Mouse (Mus musculus): ENCODE data around the gene Amdhd1. TPM values are rescaled to one million over a fixed set of nuclear protein-coding genes. Genes with fewer than 3 reads are reported as not detected.

Amdhd1 gene
- total and polyA plus RNA-seq, 3 experiments = 0.06 TPM; not detected in 2

GRCm38 (mm10) chr10:93544172-93544571, 4.3 kb upstream of the Amdhd1 start:
- Histone ChIP-seq H3K79me2 (replicated peaks; ENCODE audit: control insufficient read depth, insufficient read depth, low read length) (no peaks in the 10 kb centered on the region), H3K4me3 (no peak overlapping the region), H3K27ac (no peak overlapping the region), H3K27me3 (ENCODE audit: control insufficient read depth, insufficient read depth, low read length) (no peaks in the 10 kb centered on the region), H3K4me1 (ENCODE audit: control insufficient read depth, insufficient read depth, low read length) (peaks cover 3% of the 10 kb centered on the region), H3K36me3 (ENCODE audit: control insufficient read depth, insufficient read depth, low read length) (no peaks in the 10 kb centered on the region), H3K9ac (ENCODE audit: low read depth, low read length) (no peak overlapping the region)
- no peak for DNase-seq
- 82% methylated on average over 5 of the region's 5 CpGs for WGBS
- TF ChIP-seq POLR2A (IDR thresholded peaks at IDR 0.05; ENCODE audit: insufficient read depth, low read depth, low read length) = no peak
- TF ChIP-seq CTCF (IDR thresholded peaks at IDR 0.05) = no peak
- TF ChIP-seq EP300 (IDR thresholded peaks at IDR 0.05; ENCODE audit: insufficient read depth, low read depth, low read length) = no peak
- intact Hi-C loops (cut with DNase I) = loop anchor here (10.0 kb wide), 1 partner anchor 489 kb away; no protein-coding TSS in a partner anchor

DNA sequence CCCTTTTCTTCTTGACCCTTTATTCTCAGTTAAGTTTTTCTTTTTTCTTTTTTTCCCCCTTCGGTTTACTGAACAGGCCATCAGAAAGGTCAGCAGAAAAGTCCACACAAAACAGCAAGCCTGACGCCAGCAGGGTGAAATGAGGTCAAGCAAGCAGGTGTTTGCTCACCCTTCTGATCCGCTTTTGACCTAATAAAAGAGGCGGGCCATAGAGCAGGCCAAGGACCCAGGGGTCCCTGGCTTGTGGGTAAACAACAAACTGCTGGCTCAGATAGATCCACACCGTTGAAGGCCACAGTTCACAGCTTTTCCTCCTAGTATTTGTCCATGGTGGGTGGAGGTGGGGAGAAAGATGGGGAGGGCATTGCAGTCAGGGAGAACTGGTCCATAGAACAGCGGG, 3.3 kb upstream of the Amdhd1 start:
- 81% methylated on average over 6 of the region's 6 CpGs for WGBS
- intact Hi-C loops (cut with DNase I) = loop anchor here (10.0 kb wide), 1 partner anchor 488 kb away; no protein-coding TSS in a partner anchor
- no peak overlapping the region for H3K27ac ChIP-seq
- no peaks in the 10 kb centered on the region for H3K36me3 ChIP-seq (ENCODE audit: control insufficient read depth, insufficient read depth, low read length)
- TF ChIP-seq POLR2A (IDR thresholded peaks at IDR 0.05; ENCODE audit: insufficient read depth, low read depth, low read length) (no peak), EP300 (IDR thresholded peaks at IDR 0.05; ENCODE audit: insufficient read depth, low read depth, low read length) (no peak), CTCF (IDR thresholded peaks at IDR 0.05) (no peak)
- peaks cover 3% of the 10 kb centered on the region for H3K4me1 ChIP-seq (ENCODE audit: control insufficient read depth, insufficient read depth, low read length)
- no peaks in the 10 kb centered on the region for H3K79me2 ChIP-seq (replicated peaks; ENCODE audit: control insufficient read depth, insufficient read depth, low read length)
- no peak for DNase-seq
- no peak overlapping the region for H3K9ac ChIP-seq (ENCODE audit: low read depth, low read length)
- H3K4me3 ChIP-seq = no peak overlapping the region
- no peaks in the 10 kb centered on the region for H3K27me3 ChIP-seq (ENCODE audit: control insufficient read depth, insufficient read depth, low read length)

GRCm38 (mm10) chr10:93542356-93542755, 2.5 kb upstream of the Amdhd1 start:
- Histone ChIP-seq H3K36me3 (ENCODE audit: control insufficient read depth, insufficient read depth, low read length) (no peaks in the 10 kb centered on the region), H3K4me1 (ENCODE audit: control insufficient read depth, insufficient read depth, low read length) (peaks cover 3% of the 10 kb centered on the region), H3K9ac (ENCODE audit: low read depth, low read length) (no peak overlapping the region), H3K79me2 (replicated peaks; ENCODE audit: control insufficient read depth, insufficient read depth, low read length) (no peaks in the 10 kb centered on the region), H3K27me3 (ENCODE audit: control insufficient read depth, insufficient read depth, low read length) (no peaks in the 10 kb centered on the region), H3K27ac (no peak overlapping the region), H3K4me3 (no peak overlapping the region)
- no peak for TF ChIP-seq EP300 (IDR thresholded peaks at IDR 0.05; ENCODE audit: insufficient read depth, low read depth, low read length)
- no peak for TF ChIP-seq POLR2A (IDR thresholded peaks at IDR 0.05; ENCODE audit: insufficient read depth, low read depth, low read length)
- no peak for TF ChIP-seq CTCF (IDR thresholded peaks at IDR 0.05)
- intact Hi-C loops (cut with DNase I) = loop anchor here (10.0 kb wide), 1 partner anchor 488 kb away; no protein-coding TSS in a partner anchor
- DNase-seq = no peak
- WGBS = 60% methylated on average over 4 of the region's 4 CpGs

GRCm38 (mm10) chr10:93541585-93541984, 1.8 kb upstream of the Amdhd1 start:
- H3K9ac ChIP-seq (ENCODE audit: low read depth, low read length) = no peak overlapping the region
- H3K79me2 ChIP-seq (replicated peaks; ENCODE audit: control insufficient read depth, insufficient read depth, low read length) = no peaks in the 10 kb centered on the region
- H3K27me3 ChIP-seq (ENCODE audit: control insufficient read depth, insufficient read depth, low read length) = no peaks in the 10 kb centered on the region
- WGBS = 70% methylated on average over 1 of the region's 1 CpGs
- H3K4me3 ChIP-seq = no peak overlapping the region
- TF ChIP-seq CTCF (IDR thresholded peaks at IDR 0.05) (no peak), POLR2A (IDR thresholded peaks at IDR 0.05; ENCODE audit: insufficient read depth, low read depth, low read length) (no peak), EP300 (IDR thresholded peaks at IDR 0.05; ENCODE audit: insufficient read depth, low read depth, low read length) (no peak)
- intact Hi-C loops (cut with DNase I) = loop anchor here (10.0 kb wide), 1 partner anchor 487 kb away; no protein-coding TSS in a partner anchor
- no peaks in the 10 kb centered on the region for H3K36me3 ChIP-seq (ENCODE audit: control insufficient read depth, insufficient read depth, low read length)
- peaks cover 3% of the 10 kb centered on the region for H3K4me1 ChIP-seq (ENCODE audit: control insufficient read depth, insufficient read depth, low read length)
- H3K27ac ChIP-seq = no peak overlapping the region
- DNase-seq = no peak

DNA sequence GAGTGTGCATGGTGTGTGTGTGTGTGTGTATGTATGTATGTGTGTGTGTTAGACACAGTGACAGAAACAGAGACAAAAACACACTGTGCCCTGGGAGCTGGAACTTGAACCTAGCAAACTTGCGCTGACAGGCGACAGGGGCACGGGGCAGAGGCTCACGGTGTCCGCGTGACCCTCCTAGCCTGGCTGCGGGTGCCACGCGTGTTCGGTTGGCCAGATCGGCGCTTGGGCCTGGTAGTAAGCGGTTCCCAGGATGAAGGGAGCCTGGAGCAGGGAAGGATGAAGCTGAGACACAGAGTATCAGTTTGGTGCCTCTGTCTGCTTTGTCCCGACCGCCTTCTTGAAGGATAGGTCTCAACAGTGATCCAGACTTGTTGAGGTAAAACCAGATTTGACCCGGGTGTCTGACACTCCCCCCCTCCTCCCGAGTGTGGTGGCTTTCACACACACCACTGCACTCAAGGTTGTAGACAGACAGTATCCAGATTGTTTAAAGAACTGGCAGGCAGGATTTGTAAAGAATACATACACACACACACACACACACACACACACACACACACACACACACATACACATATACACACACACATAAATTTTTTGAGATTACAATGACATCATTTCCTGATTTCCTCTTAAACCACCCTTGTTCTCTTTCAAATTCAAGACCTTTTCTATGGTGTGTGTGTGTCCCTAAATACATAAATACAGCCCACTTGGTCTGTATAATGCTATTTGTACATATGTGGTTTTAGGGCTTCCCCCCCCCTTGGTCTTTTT, 788 bp upstream of the Amdhd1 start, which contains the start of gene Ccdc38:
Gene Ccdc38 (plus strand): TSS at position 202 of the 780 bp plus-strand sequence.
- H3K27ac ChIP-seq = no peak within 1 kb of the TSS
- no peak for TF ChIP-seq EP300 (IDR thresholded peaks at IDR 0.05; ENCODE audit: insufficient read depth, low read depth, low read length)
- TF ChIP-seq CTCF (IDR thresholded peaks at IDR 0.05) = no peak
- TF ChIP-seq POLR2A (IDR thresholded peaks at IDR 0.05; ENCODE audit: insufficient read depth, low read depth, low read length) = no peak

DNA sequence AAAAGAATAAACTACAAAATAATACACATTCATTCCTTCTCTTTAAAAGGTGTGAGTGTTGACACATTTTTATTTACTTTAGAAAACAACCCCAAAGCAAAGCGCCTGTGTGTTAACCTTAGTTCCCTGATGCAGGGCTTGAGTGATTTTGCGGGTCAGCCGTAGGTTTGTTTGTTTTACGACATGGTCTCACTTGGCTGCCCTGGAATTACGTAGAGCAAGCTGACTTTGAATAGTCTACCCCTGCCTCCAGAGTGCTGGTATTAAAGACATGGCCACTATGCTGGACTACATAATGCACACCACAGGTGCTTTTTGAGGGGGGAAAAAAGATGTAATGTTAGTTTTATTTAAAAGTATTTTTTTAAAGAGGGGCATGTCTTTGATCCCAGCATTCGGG, 1.0 kb downstream of the Amdhd1 start:
- no peak for DNase-seq
- Histone ChIP-seq H3K4me1 (ENCODE audit: control insufficient read depth, insufficient read depth, low read length) (peaks cover 3% of the 10 kb centered on the region), H3K9ac (ENCODE audit: low read depth, low read length) (no peak overlapping the region), H3K4me3 (no peak overlapping the region), H3K36me3 (ENCODE audit: control insufficient read depth, insufficient read depth, low read length) (no peaks in the 10 kb centered on the region), H3K27ac (no peak overlapping the region), H3K27me3 (ENCODE audit: control insufficient read depth, insufficient read depth, low read length) (no peaks in the 10 kb centered on the region), H3K79me2 (replicated peaks; ENCODE audit: control insufficient read depth, insufficient read depth, low read length) (no peaks in the 10 kb centered on the region)
- WGBS = 87% methylated on average over 6 of the region's 6 CpGs
- intact Hi-C loops (cut with DNase I) = no loop called here
- TF ChIP-seq EP300 (IDR thresholded peaks at IDR 0.05; ENCODE audit: insufficient read depth, low read depth, low read length) = no peak
- TF ChIP-seq POLR2A (IDR thresholded peaks at IDR 0.05; ENCODE audit: insufficient read depth, low read depth, low read length) = no peak
- TF ChIP-seq CTCF (IDR thresholded peaks at IDR 0.05) = no peak

More for the DNA sequence above, 788 bp upstream of the Amdhd1 start, which contains the start of gene Ccdc38:
- peak within 1 kb of the TSS; percentile 64 for H3K9ac ChIP-seq (ENCODE audit: low read depth, low read length)
- no peaks in the 10 kb centered on the region for H3K79me2 ChIP-seq (replicated peaks; ENCODE audit: control insufficient read depth, insufficient read depth, low read length)
- intact Hi-C loops (cut with DNase I) = loop anchor here (10.0 kb wide), 1 partner anchor 486 kb away; no protein-coding TSS in a partner anchor
- no peaks in the 10 kb centered on the region for H3K36me3 ChIP-seq (ENCODE audit: control insufficient read depth, insufficient read depth, low read length)
- H3K4me3 ChIP-seq = peak within 1 kb of the TSS; percentile 56
- H3K27me3 ChIP-seq (ENCODE audit: control insufficient read depth, insufficient read depth, low read length) = no peaks in the 10 kb centered on the region
- DNase-seq = no peak
- H3K4me1 ChIP-seq (ENCODE audit: control insufficient read depth, insufficient read depth, low read length) = peaks cover 3% of the 10 kb centered on the region
- WGBS = 59% methylated on average over 17 of the region's 17 CpGs

Measured in heart, adult 2 months (tissue).